Comparison of ENCODE assay signal across 11 mouse cellular contexts in genomic region chr4:127416906-127417305, GRCm38 (mm10). TPM values are rescaled to one million over a fixed set of nuclear protein-coding genes. Genes with fewer than 3 reads are reported as not detected.
DNase-seq lines count a peak whose midpoint lies in the region; ATAC-seq and TF ChIP-seq lines count a peak whose summit lies in the region.
"Had no signal": no experiment of that assay in that cellular context is flagged by ENCODE, and none has a peak within 500 bp of the region (broad histone marks: within the 10 kb centered on the region; RNA-seq: fewer than 3 reads in every experiment).

No protein-coding gene starts in this region.

- 0 out of 2 replicates have a peak overlapping the region, but pooled peaks have one; percentile 9 for H3K4me3 ChIP-seq in lung, embryonic 14.5 days (ENCODE audit: low read depth, low read length)
- no peak overlapping the region for H3K4me3 ChIP-seq in midbrain, postnatal 0 days (ENCODE audit: low read depth, low read length)

- TF ChIP-seq CTCF in lung, embryonic 14.5 days (IDR thresholded peaks at IDR 0.05; ENCODE audit: low read depth): no peak
- no peak for TF ChIP-seq CTCF in midbrain, postnatal 0 days (IDR thresholded peaks at IDR 0.05)

- no peak overlapping the region for H3K9ac ChIP-seq in lung, embryonic 14.5 days
- H3K9ac ChIP-seq in midbrain, postnatal 0 days (replicated peaks; ENCODE audit: low read length, poor library complexity, severe bottlenecking): no peak overlapping the region

- H3K27me3 ChIP-seq in lung, embryonic 14.5 days (ENCODE audit: insufficient read depth, low read length): no peaks in the 10 kb centered on the region
- H3K27me3 ChIP-seq in midbrain, postnatal 0 days (ENCODE audit: insufficient read depth, low read length): no peaks in the 10 kb centered on the region

- H3K9me3 ChIP-seq in lung, embryonic 14.5 days (ENCODE audit: low read depth, low read length): no peaks in the 10 kb centered on the region
- no peaks in the 10 kb centered on the region for H3K9me3 ChIP-seq in midbrain, postnatal 0 days (ENCODE audit: low read length)

- 10% methylated on average over 7 of the region's 7 CpGs for WGBS in lung, embryonic 14.5 days
- WGBS in midbrain, postnatal 0 days: 40% methylated on average over 7 of the region's 7 CpGs

- peak overlapping the region; percentile 73; the same call in 1 of the 2 replicates for H3K27ac ChIP-seq in lung, embryonic 14.5 days (ENCODE audit: low read depth)
- no peak overlapping the region for H3K27ac ChIP-seq in midbrain, postnatal 0 days (ENCODE audit: low read depth, low read length)

- H3K4me1 ChIP-seq in lung, embryonic 14.5 days (ENCODE audit: insufficient read depth): peaks cover 5% of the 10 kb centered on the region
- no peaks in the 10 kb centered on the region for H3K4me1 ChIP-seq in midbrain, postnatal 0 days (ENCODE audit: insufficient read depth, low read length)

- peak overlapping the region; percentile 53 for H3K4me2 ChIP-seq in lung, embryonic 14.5 days
- no peak overlapping the region for H3K4me2 ChIP-seq in midbrain, postnatal 0 days (ENCODE audit: low read depth, low read length, poor library complexity, severe bottlenecking)
- H3K4me2 ChIP-seq: liver, embryonic 11.5 days had no signal

- H3K36me3 ChIP-seq in lung, embryonic 14.5 days (ENCODE audit: insufficient read depth): no peaks in the 10 kb centered on the region
- H3K36me3 ChIP-seq in midbrain, postnatal 0 days (ENCODE audit: insufficient read depth, low read length): no peaks in the 10 kb centered on the region

- ATAC-seq in lung, embryonic 14.5 days (ENCODE audit: insufficient read depth): peak; percentile 78; the same call in 1 of the 2 replicates
- no peak for ATAC-seq in midbrain, postnatal 0 days (ENCODE audit: low FRiP score)

- DNase-seq in frontal cortex, postnatal 10 days (ENCODE audit: low spot score in 2 of 2): peak; percentile 20 to 21
- no peak for DNase-seq in frontal cortex, postnatal 14 days (ENCODE audit: low spot score in 2 of 2)
- DNase-seq in lung, embryonic 14.5 days: peak; percentile 94
- no peak for DNase-seq in lung, postnatal 25 days (ENCODE audit: low spot score)
- DNase-seq in fat pad, adult 2 months (ENCODE audit: extremely low read depth, low read depth, low spot score): peak; percentile 23
- peak; percentile 87 for DNase-seq in midbrain, postnatal 0 days (ENCODE audit: low spot score)
- DNase-seq in embryo, embryonic 11 days: no peak
- no peak for DNase-seq in frontal cortex, adult 2 months (ENCODE audit: extremely low spot score in 1 of 2, low spot score in 1 of 2)
- DNase-seq: gastrocnemius, postnatal 36 days had no signal

RNA-seq across cellular contexts. Expression of gene Gjb5, which starts 58.9 kb away (rescaled TPM):
- 0.51 and 0.70 TPM in 2 replicates for polyA plus RNA-seq in lung, embryonic 14.5 days (2014; fragmentation: Nextera tagmentation; extraction: Ambion mirVana)
- 0.33 and 0.49 TPM in 2 replicates for total RNA-seq in midbrain, postnatal 0 days (2014; rRNA removed)
- polyA plus RNA-seq in midbrain, postnatal 0 days (2015; fragmentation: Nextera tagmentation; extraction: Ambion mirVana): 0.18 and 0.35 TPM in 2 replicates
- polyA plus RNA-seq in frontal cortex, adult 2 months (2012; rRNA removed): 0.04 and 0.19 TPM in 2 replicates
- polyA plus RNA-seq: cortical plate, adult 2 months had no signal

Comparison
In these comparisons a context has a peak if more than half of its experiments do, and no peak if none do; other contexts are left out.
1. DNase-seq: peak in frontal cortex, postnatal 10 days (2 of 2), lung, embryonic 14.5 days (single experiment), fat pad, adult 2 months (single experiment) and midbrain, postnatal 0 days (single experiment); none in frontal cortex, postnatal 14 days (0 of 2), lung, postnatal 25 days (single experiment), embryo, embryonic 11 days (single experiment) and frontal cortex, adult 2 months (0 of 2).